In the genomic region with DNA sequence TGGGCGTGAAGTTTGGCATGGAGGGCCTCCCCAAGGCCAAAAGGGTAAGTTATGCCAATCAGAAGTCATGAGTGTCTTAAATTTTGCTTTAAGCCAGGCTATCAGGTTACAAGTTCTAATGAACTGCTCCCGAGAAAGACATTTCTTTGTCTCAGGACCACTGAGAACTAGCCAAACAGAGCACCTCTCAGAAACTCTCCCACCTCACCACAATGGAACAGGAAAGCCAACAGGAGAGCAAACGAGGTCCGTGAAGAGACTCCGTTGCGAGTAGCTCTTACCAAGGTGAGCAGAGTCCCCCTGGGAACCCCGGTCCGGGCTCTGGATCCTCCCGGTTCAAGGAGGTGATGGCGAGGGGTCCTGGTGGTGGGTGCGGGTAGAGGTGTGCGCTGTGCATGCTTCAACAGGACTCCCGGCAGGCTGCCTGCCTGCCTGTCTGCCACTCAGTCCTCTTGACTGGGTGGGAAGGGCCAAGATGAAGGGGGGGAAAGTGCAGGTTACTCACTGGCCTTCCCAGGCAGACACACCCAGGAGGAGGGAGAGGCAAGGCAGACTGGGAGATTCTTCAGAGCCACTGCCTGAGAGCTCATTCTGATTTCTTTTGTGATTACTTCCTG, we compare ENCODE assay signal across 8 mouse cellular contexts.
DNase-seq lines count a peak whose midpoint lies in the region; ATAC-seq and TF ChIP-seq lines count a peak whose summit lies in the region.

No protein-coding gene starts in this region.

- no peak for ATAC-seq in forebrain, postnatal 0 days
- peak; percentile 94 for ATAC-seq in intestine, embryonic 16.5 days

- H3K27me3 ChIP-seq in forebrain, embryonic 10.5 days (ENCODE audit: poor library complexity, severe bottlenecking): no peaks in the 10 kb centered on the region
- no peaks in the 10 kb centered on the region for H3K27me3 ChIP-seq in forebrain, postnatal 0 days (ENCODE audit: insufficient read depth, low read length)
- H3K27me3 ChIP-seq in intestine, embryonic 16.5 days (replicated peaks; ENCODE audit: control insufficient read depth, insufficient read depth, low read length): no peaks in the 10 kb centered on the region

- H3K9ac ChIP-seq in forebrain, postnatal 0 days: no peak overlapping the region
- H3K9ac ChIP-seq in intestine, embryonic 16.5 days (ENCODE audit: low read depth, low read length): peak overlapping the region; percentile 34; the same call in 1 of the 2 replicates

- WGBS in forebrain, embryonic 10.5 days: 4% methylated on average over 13 of the region's 13 CpGs
- 12% methylated on average over 13 of the region's 13 CpGs for WGBS in forebrain, postnatal 0 days
- WGBS in intestine, embryonic 16.5 days: 26% methylated on average over 13 of the region's 13 CpGs

- peak overlapping the region; percentile 48 for H3K4me3 ChIP-seq in forebrain, embryonic 10.5 days
- no peak overlapping the region for H3K4me3 ChIP-seq in forebrain, postnatal 0 days (ENCODE audit: low read depth, low read length)
- H3K4me3 ChIP-seq in intestine, embryonic 16.5 days (ENCODE audit: low read length): peak overlapping the region; percentile 36

- H3K4me2 ChIP-seq in forebrain, postnatal 0 days (ENCODE audit: low read depth): no peak overlapping the region
- H3K4me2 ChIP-seq in intestine, embryonic 16.5 days (ENCODE audit: low read depth, low read length): peak overlapping the region; percentile 51

- no peaks in the 10 kb centered on the region for H3K9me3 ChIP-seq in forebrain, embryonic 10.5 days
- H3K9me3 ChIP-seq in forebrain, postnatal 0 days (ENCODE audit: low read length): no peaks in the 10 kb centered on the region
- no peaks in the 10 kb centered on the region for H3K9me3 ChIP-seq in intestine, embryonic 16.5 days (ENCODE audit: control insufficient read depth, low read length)

- peak overlapping the region; percentile 90 for H3K27ac ChIP-seq in forebrain, embryonic 10.5 days
- H3K27ac ChIP-seq in forebrain, postnatal 0 days (ENCODE audit: low read depth, low read length): no peak overlapping the region
- peak overlapping the region; percentile 20 for H3K27ac ChIP-seq in intestine, embryonic 16.5 days (ENCODE audit: low read length)

- no peak for TF ChIP-seq CTCF in forebrain, postnatal 0 days (IDR thresholded peaks at IDR 0.05; ENCODE audit: low read depth)

- no peaks in the 10 kb centered on the region for H3K36me3 ChIP-seq in forebrain, embryonic 10.5 days (replicated peaks)
- H3K36me3 ChIP-seq in forebrain, postnatal 0 days (ENCODE audit: insufficient read depth): no peaks in the 10 kb centered on the region
- no peaks in the 10 kb centered on the region for H3K36me3 ChIP-seq in intestine, embryonic 16.5 days (ENCODE audit: control insufficient read depth, insufficient read depth, low read length)

- peak; percentile 44 for DNase-seq in forebrain, embryonic 10.5 days (ENCODE audit: extremely low spot score, low spot score)
- no peak for DNase-seq in forebrain, postnatal 0 days
- peak; percentile 59 for DNase-seq in embryo, embryonic 10.5 days (ENCODE audit: low spot score)
- peak; percentile 49 for DNase-seq in neural tube, embryonic 10.5 days (ENCODE audit: extremely low spot score, low spot score)
- no peak for DNase-seq in c-Kit-positive CD71-positive TER-119-positive erythroid progenitor cells, embryonic 14.5 days (ENCODE audit: low spot score)
- DNase-seq in adrenal gland, postnatal 36 days: no peak
- no peak for DNase-seq in liver

- peaks cover 62% of the 10 kb centered on the region for H3K4me1 ChIP-seq in forebrain, embryonic 10.5 days
- peaks cover 25% of the 10 kb centered on the region for H3K4me1 ChIP-seq in forebrain, postnatal 0 days (ENCODE audit: insufficient read depth)
- peaks cover 18% of the 10 kb centered on the region for H3K4me1 ChIP-seq in intestine, embryonic 16.5 days (ENCODE audit: control insufficient read depth, insufficient read depth, low read length)

Comparison
In these comparisons a context has a peak if more than half of its experiments do, and no peak if none do; other contexts are left out.
1. DNase-seq: peak in forebrain, embryonic 10.5 days (single experiment), embryo, embryonic 10.5 days (single experiment) and neural tube, embryonic 10.5 days (single experiment); none in forebrain, postnatal 0 days (single experiment), c-Kit-positive CD71-positive TER-119-positive erythroid progenitor cells, embryonic 14.5 days (single experiment), adrenal gland, postnatal 36 days (0 of 2) and liver (single experiment).